Mouse (Mus musculus) embryonic facial prominence, embryonic 14.5 days (tissue): Measurements from ENCODE around the gene Cd5l. TPM values are rescaled to one million over a fixed set of nuclear protein-coding genes. Genes with fewer than 3 reads are reported as not detected.
A peak's percentile ranks its signal among the peaks of the same experiment; 100 is the strongest.

Experiments
- ATAC-seq: fragments of 200-750 bp; cut with Nextera tagmentation; 2 replicates; pipeline ENCODE4 v1.8.0; 2017; ENCODE audit warnings: low read depth, moderate number of reproducible peaks, moderate TSS enrichment
- DNase-seq: peaks from one replicate; pipeline ENCODE4 v3.0.0-alpha.2; 2015; ENCODE audit warnings: low spot score
- H3K27ac ChIP-seq: fragments of 300-500 bp; sonication (generic); replicated peaks from 2 replicates; pipeline ENCODE4 v1.5.1; 2014; ENCODE audit warnings: low read depth, mild to moderate bottlenecking, low read length, moderate library complexity
- H3K27me3 ChIP-seq: fragments of 300-500 bp; sonication (generic); replicated peaks from 2 replicates; pipeline ENCODE4 v1.6.1; 2014; ENCODE audit warnings: low read length; ENCODE audit not compliant: control insufficient read depth, insufficient read depth
- H3K36me3 ChIP-seq: fragments of 300-500 bp; sonication (generic); 2 replicates; pipeline ENCODE4 v1.6.1; 2014; ENCODE audit warnings: low read length, mixed read lengths; ENCODE audit not compliant: control insufficient read depth, insufficient read depth
- H3K4me1 ChIP-seq: fragments of 300-500 bp; sonication (generic); 2 replicates; pipeline ENCODE4 v1.6.1; 2014; ENCODE audit warnings: antibody characterized with exemption, low read length; ENCODE audit not compliant: control insufficient read depth, insufficient read depth
- H3K4me2 ChIP-seq: fragments of 300-500 bp; sonication (generic); 2 replicates; pipeline ENCODE4 v1.6.1; 2014; ENCODE audit warnings: low read depth, mild to moderate bottlenecking, low read length, moderate library complexity, mixed read lengths
- H3K4me3 ChIP-seq: fragments of 300-500 bp; sonication (generic); 2 replicates; pipeline ENCODE4 v1.5.1; 2014; ENCODE audit warnings: low read depth, mild to moderate bottlenecking, low read length
- H3K9ac ChIP-seq: fragments of 300-500 bp; sonication (generic); 2 replicates; pipeline ENCODE4 v1.6.1; 2014; ENCODE audit warnings: low read depth, mild to moderate bottlenecking, low read length, moderate library complexity, mixed read lengths
- H3K9me3 ChIP-seq: fragments of 300-500 bp; sonication (generic); 2 replicates; pipeline ENCODE4 v1.6.1; 2016; ENCODE audit warnings: low read length; ENCODE audit not compliant: control insufficient read depth
- WGBS: fragments of 180-500 bp; shearing (Covaris S2); extraction: QIAGEN DNeasy Blood & Tissue Kit; methylation state at CpG from one replicate; pipeline ENCODE4 v1.1.7; 2014; 5-methylcytosine and 5-hydroxymethylcytosine counted together
- polyA plus RNA-seq: library from polyadenylated mRNA; unstranded; fragments of >200 nt; fragmentation: Nextera tagmentation; extraction: Ambion mirVana; gene quantifications from 2 replicates; pipeline ENCODE4 v1.2.1, GENCODE M21; 2014

The Cd5l gene
- polyA plus RNA-seq, 1 experiment from 2014 or later: 0.35 TPM

DNA sequence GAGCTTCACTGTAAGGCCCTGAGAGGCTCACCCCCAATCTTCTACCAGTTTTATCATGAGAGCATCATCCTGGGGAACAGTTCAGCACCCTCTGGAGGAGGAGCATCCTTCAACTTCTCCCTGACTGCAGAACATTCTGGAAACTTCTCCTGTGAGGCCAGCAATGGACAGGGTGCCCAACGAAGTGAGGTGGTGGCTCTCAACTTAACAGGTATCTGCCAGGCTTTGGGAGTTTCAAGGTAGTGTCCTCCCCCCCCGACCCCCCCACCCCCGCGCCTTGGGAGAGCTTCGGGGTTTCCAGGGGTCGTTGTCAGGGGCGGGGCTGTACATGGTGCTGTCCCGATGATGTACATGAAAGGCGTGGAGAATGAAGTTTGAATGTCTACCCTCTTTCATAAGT is 27.4 kb downstream of the Cd5l start:
- no peak for DNase-seq
- no peak overlapping the region for H3K9ac ChIP-seq
- H3K9me3 ChIP-seq: no peaks in the 10 kb centered on the region
- H3K4me3 ChIP-seq: no peak overlapping the region
- ATAC-seq: no peak
- no peaks in the 10 kb centered on the region; the same call in 1 of the 2 replicates for H3K27me3 ChIP-seq
- H3K4me2 ChIP-seq: no peak overlapping the region
- no peaks in the 10 kb centered on the region for H3K4me1 ChIP-seq
- H3K27ac ChIP-seq: no peak overlapping the region
- WGBS: 86% methylated on average over 9 of the region's 9 CpGs
- H3K36me3 ChIP-seq: no peaks in the 10 kb centered on the region

DNA sequence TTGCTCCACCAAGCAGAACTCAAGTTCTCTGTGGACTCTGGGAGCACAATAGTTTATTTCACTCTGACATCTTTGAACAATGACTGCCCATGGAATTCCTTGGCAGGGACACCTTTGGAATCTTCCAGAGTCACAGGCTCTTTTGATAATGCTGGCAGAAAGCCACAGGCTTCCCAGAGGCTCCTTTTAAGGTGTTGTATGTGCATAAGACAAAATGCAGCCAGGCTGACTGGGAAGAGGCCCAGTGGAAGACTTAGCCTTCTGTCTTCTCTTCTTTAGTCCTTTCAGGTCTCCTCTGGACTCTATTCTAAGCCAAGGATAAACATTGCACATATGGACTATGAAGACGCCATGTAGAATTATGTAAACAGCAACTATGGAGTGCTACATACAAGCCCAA is 33.3 kb downstream of the Cd5l start:
- Histone ChIP-seq H3K4me1 (no peaks in the 10 kb centered on the region), H3K36me3 (no peaks in the 10 kb centered on the region), H3K27me3 (no peaks in the 10 kb centered on the region), H3K9ac (no peak overlapping the region), H3K4me2 (no peak overlapping the region), H3K4me3 (no peak overlapping the region), H3K9me3 (no peaks in the 10 kb centered on the region), H3K27ac (no peak overlapping the region)
- WGBS: 64% methylated on average over 1 of the region's 1 CpGs
- peak; percentile 31 for DNase-seq
- ATAC-seq: no peak

DNA sequence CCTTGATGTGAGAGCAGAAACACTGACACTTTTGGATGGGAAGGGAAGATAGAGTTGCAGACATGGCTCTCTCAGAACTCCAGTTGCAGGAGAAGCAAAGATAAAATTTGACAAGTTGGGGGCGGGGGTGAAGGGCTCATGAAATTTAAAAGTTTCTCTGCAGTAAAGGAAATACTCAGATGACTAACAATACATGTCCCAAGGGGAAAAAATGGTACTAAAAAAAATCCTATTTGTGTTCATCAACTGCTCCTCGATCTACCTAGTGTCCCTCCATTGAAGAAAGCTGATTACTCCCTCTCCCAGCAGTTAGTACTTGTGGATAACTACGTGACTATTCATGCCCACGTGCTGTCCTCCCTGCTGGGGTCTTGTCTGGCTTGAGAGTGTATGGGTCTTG is 41.1 kb downstream of the Cd5l start:
- no peaks in the 10 kb centered on the region for H3K4me1 ChIP-seq
- no peaks in the 10 kb centered on the region for H3K36me3 ChIP-seq
- 62% methylated on average over 4 of the region's 4 CpGs for WGBS
- H3K9me3 ChIP-seq: no peaks in the 10 kb centered on the region
- no peak overlapping the region for H3K9ac ChIP-seq
- no peak for DNase-seq
- no peak overlapping the region for H3K27ac ChIP-seq
- ATAC-seq: no peak
- no peaks in the 10 kb centered on the region for H3K27me3 ChIP-seq
- H3K4me2 ChIP-seq: no peak overlapping the region
- no peak overlapping the region for H3K4me3 ChIP-seq

DNA sequence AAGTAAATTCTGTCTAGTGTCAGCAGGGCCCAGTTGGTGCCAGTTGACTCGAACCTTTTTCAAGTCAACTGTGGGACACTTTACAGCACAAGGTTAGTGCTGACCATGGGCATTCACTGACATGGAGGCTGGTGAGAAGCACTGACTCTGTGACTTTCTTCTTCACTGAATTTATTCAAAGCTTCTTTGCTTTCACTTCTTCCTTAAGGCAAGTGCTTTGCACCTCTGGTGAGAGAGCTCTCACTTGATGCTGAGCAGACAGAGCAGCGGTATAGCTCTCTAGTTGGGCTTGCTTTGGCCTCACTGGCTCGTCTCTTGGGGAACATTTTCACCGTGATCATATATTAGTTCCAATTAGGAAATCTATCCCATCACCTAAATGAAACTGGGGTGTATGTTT is 42.2 kb downstream of the Cd5l start:
- Histone ChIP-seq H3K27me3 (no peaks in the 10 kb centered on the region), H3K4me3 (no peak overlapping the region), H3K9ac (no peak overlapping the region), H3K27ac (no peak overlapping the region), H3K36me3 (no peaks in the 10 kb centered on the region), H3K4me1 (no peaks in the 10 kb centered on the region), H3K9me3 (no peaks in the 10 kb centered on the region), H3K4me2 (no peak overlapping the region)
- no peak for ATAC-seq
- DNase-seq: no peak
- WGBS: 83% methylated on average over 4 of the region's 4 CpGs

DNA sequence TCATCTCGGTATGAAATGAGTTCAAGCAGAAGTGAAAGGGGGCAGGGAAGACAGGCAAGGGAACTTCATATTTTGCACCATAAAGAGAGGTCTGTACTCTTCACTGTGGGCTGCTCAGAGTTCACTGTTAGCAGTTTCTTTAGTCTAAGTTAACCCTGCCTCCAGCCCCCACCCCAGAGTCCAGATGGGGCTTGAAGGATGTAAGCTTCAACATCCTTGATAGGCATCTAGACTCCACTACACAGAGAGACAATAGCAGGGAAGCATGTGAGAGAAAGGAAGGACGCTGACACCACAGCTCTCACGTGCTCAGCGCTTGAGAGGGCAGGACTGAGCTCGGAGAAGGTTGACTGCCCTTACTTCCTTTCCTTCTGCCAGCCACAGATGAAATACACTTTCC is 43.6 kb downstream of the Cd5l start:
- H3K4me3 ChIP-seq: no peak overlapping the region
- H3K4me1 ChIP-seq: no peaks in the 10 kb centered on the region
- H3K9me3 ChIP-seq: no peaks in the 10 kb centered on the region
- WGBS: 60% methylated on average over 5 of the region's 5 CpGs
- H3K9ac ChIP-seq: no peak overlapping the region
- H3K27ac ChIP-seq: no peak overlapping the region
- peak; percentile 4 for DNase-seq
- no peak overlapping the region for H3K4me2 ChIP-seq
- H3K36me3 ChIP-seq: no peaks in the 10 kb centered on the region
- ATAC-seq: no peak
- H3K27me3 ChIP-seq: no peaks in the 10 kb centered on the region

DNA sequence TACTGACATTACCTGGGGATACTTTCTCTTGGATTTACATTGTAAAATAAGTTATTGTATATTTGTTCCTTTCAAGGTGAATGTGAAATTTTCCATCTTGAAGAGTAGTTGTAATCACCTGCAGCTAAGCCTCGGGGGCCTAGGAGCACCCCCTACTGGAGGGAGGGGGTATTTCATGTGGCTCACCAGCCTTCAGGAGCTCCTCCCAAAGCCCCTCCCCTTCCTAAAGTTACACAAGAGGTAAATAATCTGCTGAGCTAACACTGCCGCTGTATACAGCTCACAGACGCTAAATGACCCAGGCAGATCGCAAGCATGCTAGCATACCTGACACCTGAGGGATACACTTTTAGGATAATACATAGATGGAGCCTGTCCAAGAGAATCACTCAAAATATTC is 50.5 kb downstream of the Cd5l start:
- H3K9me3 ChIP-seq: no peaks in the 10 kb centered on the region
- H3K4me1 ChIP-seq: no peaks in the 10 kb centered on the region
- H3K27me3 ChIP-seq: no peaks in the 10 kb centered on the region
- H3K4me2 ChIP-seq: no peak overlapping the region
- H3K4me3 ChIP-seq: no peak overlapping the region
- peak; percentile 34 for DNase-seq
- H3K27ac ChIP-seq: no peak overlapping the region
- H3K36me3 ChIP-seq: no peaks in the 10 kb centered on the region
- WGBS: 24% methylated on average over 4 of the region's 4 CpGs
- no peak for ATAC-seq
- H3K9ac ChIP-seq: no peak overlapping the region

DNA sequence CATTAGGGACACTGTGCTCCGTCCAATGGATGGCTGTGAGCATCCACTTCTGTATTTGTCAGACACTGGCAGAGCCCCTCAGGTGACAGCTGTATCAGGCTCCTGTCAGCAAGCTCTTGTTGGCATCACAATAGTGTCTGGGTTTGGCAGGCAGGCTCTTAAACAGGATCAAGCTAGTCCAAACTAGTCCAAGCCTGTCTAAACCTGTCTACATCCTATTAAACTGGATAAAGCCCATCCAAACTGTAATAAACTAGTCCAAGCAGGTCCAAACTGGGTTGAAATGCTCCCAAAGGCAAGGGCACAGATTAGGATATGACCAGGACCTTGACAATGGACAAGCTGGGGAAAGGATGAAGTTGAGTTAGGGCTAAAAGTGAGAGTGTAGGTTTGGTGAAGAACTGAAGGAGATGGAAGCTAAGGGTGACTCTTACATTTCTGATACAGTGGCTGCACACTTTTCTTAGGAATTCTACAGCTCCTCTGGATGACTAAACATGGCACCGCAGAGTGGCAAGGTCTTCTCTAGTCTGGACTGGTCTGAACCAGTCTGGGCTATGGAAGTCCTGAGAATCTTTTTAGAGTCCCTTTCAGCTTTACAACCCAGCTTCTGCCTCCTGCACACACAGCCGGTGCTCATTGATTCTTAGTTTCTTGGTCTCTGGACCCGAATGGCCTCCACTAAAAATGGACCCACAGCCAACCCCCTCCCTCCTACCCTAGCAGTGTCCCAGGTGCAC is 51.7 kb downstream of the Cd5l start:
- H3K9me3 ChIP-seq: no peaks in the 10 kb centered on the region
- WGBS: 85% methylated on average over 4 of the region's 4 CpGs
- no peak overlapping the region for H3K9ac ChIP-seq
- H3K4me2 ChIP-seq: no peak overlapping the region
- no peaks in the 10 kb centered on the region for H3K27me3 ChIP-seq
- DNase-seq: no peak
- ATAC-seq: no peak
- no peaks in the 10 kb centered on the region for H3K36me3 ChIP-seq
- H3K4me3 ChIP-seq: no peak overlapping the region
- H3K4me1 ChIP-seq: no peaks in the 10 kb centered on the region
- no peak overlapping the region for H3K27ac ChIP-seq

DNA sequence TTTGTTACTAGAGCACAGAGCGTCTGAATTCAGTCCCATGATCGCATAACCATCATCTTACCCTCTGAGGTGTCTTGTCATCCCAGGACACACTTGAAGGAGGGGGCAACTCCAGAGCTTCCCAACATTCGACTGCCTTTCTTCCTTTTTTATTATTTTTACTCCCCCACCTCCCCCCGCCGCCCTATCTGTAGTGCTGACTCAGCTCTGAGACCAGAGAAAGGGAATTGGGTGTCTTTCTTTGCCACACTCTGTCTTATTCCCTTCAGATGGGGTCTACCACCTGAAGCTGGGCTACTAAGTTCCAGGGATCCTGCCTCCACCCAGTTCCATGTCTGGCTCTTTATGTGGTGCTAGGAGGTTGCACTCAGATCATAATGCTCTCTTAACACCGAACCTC is 52.9 kb downstream of the Cd5l start:
- H3K9ac ChIP-seq: no peak overlapping the region
- no peaks in the 10 kb centered on the region for H3K9me3 ChIP-seq
- no peak overlapping the region for H3K4me2 ChIP-seq
- no peak overlapping the region for H3K4me3 ChIP-seq
- H3K36me3 ChIP-seq: no peaks in the 10 kb centered on the region
- DNase-seq: no peak
- no peaks in the 10 kb centered on the region for H3K27me3 ChIP-seq
- WGBS: 80% methylated on average over 6 of the region's 6 CpGs
- no peaks in the 10 kb centered on the region for H3K4me1 ChIP-seq
- no peak for ATAC-seq
- H3K27ac ChIP-seq: no peak overlapping the region

DNA sequence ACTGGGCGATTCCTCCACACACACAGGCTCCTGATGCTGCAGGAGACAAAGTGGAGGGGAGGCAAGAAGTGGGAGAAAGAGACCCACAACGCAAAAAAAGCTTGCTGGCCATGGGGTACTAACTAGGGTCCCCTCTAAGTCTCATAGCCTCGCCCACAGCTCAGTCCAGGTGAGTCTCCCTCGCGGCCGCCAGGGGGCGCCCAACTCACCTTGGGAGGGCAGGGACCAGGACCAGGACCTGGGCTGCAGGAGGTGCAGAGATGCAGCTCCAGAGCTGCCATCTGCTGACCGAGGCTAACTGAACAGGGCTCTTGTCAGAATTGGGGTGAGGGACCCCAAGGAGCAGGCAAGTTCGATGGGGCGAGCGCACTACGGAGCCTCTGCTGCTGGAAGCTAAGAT is 53.5 kb downstream of the Cd5l start:
- no peak overlapping the region for H3K4me3 ChIP-seq
- DNase-seq (peak; percentile 41), ATAC-seq (peak; percentile 50; the same call in 1 of the 2 replicates)
- no peaks in the 10 kb centered on the region for H3K9me3 ChIP-seq
- H3K4me1 ChIP-seq: no peaks in the 10 kb centered on the region
- no peaks in the 10 kb centered on the region for H3K36me3 ChIP-seq
- H3K27me3 ChIP-seq: no peaks in the 10 kb centered on the region
- no peak overlapping the region for H3K27ac ChIP-seq
- no peak overlapping the region for H3K9ac ChIP-seq
- no peak overlapping the region for H3K4me2 ChIP-seq
- 10% methylated on average over 12 of the region's 12 CpGs for WGBS
